Mouse (Mus musculus) T-cell, adult 66 days (primary cell): Measurements from ENCODE around the gene Slc25a38. TPM values are rescaled to one million over a fixed set of nuclear protein-coding genes. Genes with fewer than 3 reads are reported as not detected.

ENCODE experiments used
- total RNA-seq, 2 experiments: library from RNA; stranded (reverse); gene quantifications; 3 replicates in 1 of 2; 4 replicates in 1 of 2; pipeline ENCODE4 v1.2.4; 2023

Slc25a38 gene
- 10 to 100 TPM; 23.5 to 28.7 TPM for total RNA-seq

DNA sequence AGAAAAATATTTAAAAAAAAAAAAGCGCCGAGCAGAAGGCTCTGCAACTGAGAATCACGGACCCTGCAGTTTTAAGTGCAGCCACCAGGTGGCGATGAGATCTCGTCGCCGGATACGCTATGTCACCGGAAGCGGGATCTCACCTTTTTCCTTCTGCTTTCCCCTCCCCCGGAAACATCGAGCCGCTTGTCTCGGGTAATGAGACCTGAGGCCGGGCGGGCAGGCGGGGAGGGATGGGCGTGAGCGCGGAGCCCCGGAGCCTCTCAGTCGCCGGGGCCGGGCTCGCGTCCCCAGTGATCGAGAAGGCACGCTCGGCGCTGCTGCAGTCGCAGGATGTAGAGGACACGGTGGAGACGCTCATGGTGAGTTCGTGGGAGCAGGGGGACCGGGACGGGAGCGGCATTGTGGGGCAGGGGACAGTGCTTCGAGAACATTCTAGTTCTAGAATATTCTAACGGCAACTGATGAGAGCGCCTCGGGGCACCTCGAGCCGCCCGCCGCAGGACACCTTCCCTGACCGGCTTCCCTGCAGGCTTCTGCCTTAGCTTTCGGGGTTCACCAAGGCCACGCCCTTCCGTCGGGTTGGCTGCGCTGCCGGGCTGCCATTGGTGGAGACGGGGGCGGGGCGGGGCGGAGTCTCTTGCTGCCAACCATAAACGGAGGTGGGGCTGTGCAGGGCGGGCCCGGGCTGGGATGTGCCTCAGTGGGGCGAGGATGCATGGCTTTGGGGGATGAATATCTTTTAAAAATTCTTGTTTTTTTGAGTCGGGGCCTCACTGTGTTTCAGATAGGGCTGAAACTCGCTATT lies at the start of gene Slc25a38:
Gene Slc25a38 (plus strand): TSS at position 164 of the 808 bp plus-strand sequence.

DNA sequence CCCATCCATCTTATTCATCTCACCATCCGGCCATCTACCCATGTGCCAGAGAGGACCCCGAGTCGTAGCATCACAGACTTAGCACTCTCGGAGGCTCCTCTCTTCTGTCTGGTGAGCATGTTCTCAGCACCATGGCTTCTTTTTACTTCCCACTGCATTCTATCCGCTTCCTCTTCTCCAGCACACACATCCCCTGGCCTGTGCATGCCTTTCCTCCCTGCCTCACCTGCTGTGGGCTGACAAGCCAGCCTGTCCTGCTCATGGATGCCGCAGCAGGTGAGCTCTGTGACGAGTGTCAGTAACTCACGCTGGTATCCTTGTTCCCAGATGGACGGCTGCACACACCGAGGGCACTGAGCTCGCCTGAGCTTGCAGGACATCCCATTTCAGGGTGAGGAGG lies 40.4 kb upstream of the Slc25a38 start, which contains the start of gene Cx3cr1:
Gene Cx3cr1 (minus strand): TSS at position 101 of the 400 bp plus-strand sequence.

GRCm38 (mm10) chr9:120091696-120092238 lies 18.4 kb upstream of the Slc25a38 start, which contains the start of gene Ccr8:
TSS of gene Ccr8 (plus strand) at chr9:120092114.

DNA sequence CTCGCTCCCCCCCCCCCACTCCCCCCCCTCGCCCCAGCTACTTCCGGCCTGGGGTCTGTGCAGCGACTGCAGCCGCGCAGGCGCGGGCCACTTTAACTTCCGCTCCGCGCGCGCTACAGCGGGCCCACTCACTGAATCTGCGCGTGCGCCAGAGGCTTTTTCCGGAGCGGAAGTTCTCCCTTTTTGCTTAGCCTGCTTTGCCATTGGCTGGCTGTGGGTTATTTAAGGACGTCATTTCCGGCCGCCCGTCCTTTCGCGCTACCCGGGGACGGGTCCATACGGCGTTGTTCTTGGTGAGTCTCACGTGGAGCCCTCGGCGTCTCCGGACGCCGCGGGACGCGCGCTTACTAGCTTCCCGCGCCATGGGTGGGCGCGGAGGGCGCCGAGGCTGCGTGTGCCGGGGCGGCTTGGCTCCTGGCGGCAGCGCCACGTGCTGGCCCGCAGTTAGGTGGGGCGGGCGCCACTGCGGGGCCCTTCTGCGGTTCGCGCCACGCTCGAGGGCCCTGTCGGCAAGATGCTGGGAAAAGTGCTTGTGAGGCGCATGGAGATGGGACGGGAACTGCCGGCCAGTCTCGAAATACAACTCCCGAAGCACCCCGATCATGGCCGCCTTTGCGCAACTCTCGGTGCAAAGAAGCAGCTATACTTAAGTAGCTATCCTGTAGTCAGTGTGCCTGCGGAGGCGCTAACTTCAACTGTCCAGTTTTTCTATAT lies 17.5 kb downstream of the Slc25a38 start, which contains the start of gene Rpsa:
Gene Rpsa (plus strand): TSS at position 152 of the 714 bp plus-strand sequence.

DNA sequence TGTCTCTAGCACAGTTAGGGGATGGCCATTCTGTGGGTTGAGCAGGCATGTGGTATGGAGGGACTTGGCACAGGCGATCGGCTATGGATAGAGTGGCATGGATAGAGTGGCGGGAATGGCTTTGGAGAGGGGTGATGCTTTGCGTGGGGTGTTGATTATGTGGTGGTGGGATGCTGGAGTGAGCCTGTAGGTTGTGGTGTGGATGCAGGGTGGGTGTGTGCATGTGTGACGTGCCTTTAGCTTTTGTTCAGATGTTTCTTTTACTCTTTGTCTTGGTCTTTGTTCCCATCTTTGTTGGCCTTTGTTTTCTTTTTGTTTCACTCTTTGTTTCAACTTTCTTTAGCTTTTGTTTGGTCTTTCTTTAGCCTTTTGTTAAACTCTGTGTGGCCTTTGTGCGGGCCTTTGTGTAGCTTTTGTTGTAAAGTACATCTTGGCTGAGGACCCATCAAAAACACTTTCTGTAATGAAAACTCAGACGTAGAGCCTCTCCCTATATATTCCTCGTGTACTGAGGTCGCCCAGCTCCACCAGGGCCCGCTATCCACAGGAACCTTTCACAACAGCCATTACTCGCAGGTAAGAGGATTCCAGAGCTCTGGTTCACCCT lies 39.2 kb downstream of the Slc25a38 start, which contains the start of gene Mobp:
Gene Mobp (plus strand): TSS at position 486 of the 607 bp plus-strand sequence.

Other genes starting within 250 kb of the Slc25a38 start
- 10 to 100 TPM; 62.6 to 69.9 TPM for gene Wdr48, start 215.5 kb upstream of the Slc25a38 start, total RNA-seq
- gene Gorasp1, start 172.8 kb upstream of the Slc25a38 start, total RNA-seq = 1 to 10 TPM; 2.4 to 7.0 TPM
- not detected for gene Ttc21a, start 172.8 kb upstream of the Slc25a38 start, total RNA-seq
- gene Csrnp1, start 125.7 kb upstream of the Slc25a38 start, total RNA-seq = 100 to 1,000 TPM; 117 to 127 TPM
- gene Xirp1, start 86.8 kb upstream of the Slc25a38 start, total RNA-seq = not detected
- gene Cx3cr1, start 40.5 kb upstream of the Slc25a38 start, total RNA-seq = 1 to 10 TPM; 1.4 to 1.5 TPM
- 1 to 10 TPM; 1.7 to 3.8 TPM for gene Ccr8, start 18.3 kb upstream of the Slc25a38 start, total RNA-seq
- gene Rpsa, start 17.3 kb downstream of the Slc25a38 start, total RNA-seq = 1,000 to 10,000 TPM; 3,064 to 3,199 TPM
- gene Mobp, start 39.3 kb downstream of the Slc25a38 start, total RNA-seq = not detected
- under 1 TPM in 1 of 2 experiments, not detected in 1; 0.12 TPM for gene Myrip, start 191.1 kb downstream of the Slc25a38 start, total RNA-seq